Mouse (Mus musculus): ENCODE data around the gene Hoxc10. TPM values are rescaled to one million over a fixed set of nuclear protein-coding genes. Genes with fewer than 3 reads are reported as not detected.

Gene Hoxc10
- total RNA-seq, 4 experiments from 2014 or later = not detected

DNA sequence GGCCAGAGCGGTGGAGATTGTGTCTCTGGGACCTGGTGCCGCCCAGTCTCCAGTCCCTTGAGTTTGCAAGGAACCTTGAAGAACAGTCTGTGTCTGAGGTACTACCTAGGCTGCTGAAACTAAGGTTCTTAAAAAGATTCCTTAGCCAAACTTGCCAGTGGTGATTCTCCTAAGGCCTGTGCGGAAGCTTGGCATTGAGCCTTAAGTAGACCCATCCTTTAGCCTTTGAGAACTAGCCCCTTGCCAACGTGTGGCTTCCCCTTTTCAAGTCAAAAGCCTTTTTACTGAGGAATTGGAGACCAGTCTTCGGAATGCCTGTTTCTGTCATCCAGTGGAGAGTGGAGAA, 23.2 kb upstream of the Hoxc10 start:
- DNase-seq (ENCODE audit: low spot score in 2 of 2) = no peak

GRCm38 (mm10) chr15:102945185-102946077, 21.2 kb upstream of the Hoxc10 start:
- DNase-seq (ENCODE audit: low spot score in 2 of 2) = no peak

GRCm38 (mm10) chr15:102947276-102947675, 19.3 kb upstream of the Hoxc10 start:
- DNase-seq (ENCODE audit: low spot score in 2 of 2) = no peak

DNA sequence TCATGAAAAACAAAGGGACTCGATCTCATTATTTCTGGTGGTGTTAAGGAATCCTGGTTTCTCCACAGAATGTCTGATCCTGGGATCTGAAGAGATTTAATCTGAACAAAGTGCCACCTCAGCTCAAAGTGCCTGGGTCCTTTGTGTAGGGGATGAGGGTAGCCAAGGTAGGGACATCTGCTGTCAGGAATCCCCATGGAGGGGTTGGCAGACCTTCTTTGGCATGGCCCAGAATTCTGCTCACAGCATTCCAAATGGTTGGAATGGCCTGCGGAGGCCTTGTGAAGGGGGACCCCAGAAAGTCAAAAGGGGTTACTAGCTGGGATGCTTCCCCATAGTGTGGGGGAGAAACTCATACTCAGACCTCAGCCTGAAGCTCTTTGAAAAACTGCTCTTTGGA, 17.8 kb upstream of the Hoxc10 start:
- DNase-seq (ENCODE audit: low spot score in 2 of 2) = no peak

- no peak for DNase-seq (ENCODE audit: low spot score in 2 of 2)
Observed at GRCm38 (mm10) chr15:102949696-102950095, 16.9 kb upstream of the Hoxc10 start.

DNA sequence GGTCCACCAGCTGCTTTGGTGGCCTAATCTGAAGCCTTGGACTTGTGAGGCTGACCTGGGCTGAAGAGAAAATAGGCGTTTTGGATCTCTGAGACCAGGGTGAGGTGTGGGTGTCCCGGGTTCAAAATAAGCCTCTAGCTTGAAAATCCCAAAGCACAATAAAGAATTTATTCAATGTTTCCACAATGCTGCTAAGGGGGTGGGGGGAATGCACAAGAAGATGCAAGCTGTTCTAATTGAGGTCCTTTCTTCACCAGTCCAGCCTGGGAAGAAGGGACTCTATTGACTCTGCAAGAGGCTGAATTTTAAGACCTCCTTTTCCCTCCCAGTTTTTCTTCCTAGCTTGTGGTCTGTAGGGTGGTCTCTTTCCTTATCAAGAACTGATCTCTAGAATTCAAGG, 15.7 kb upstream of the Hoxc10 start:
- no peak for DNase-seq (ENCODE audit: low spot score in 2 of 2)

GRCm38 (mm10) chr15:102953561-102953960, 13.0 kb upstream of the Hoxc10 start:
- DNase-seq (ENCODE audit: low spot score in 2 of 2) = no peak

GRCm38 (mm10) chr15:102954192-102955006, 12.2 kb upstream of the Hoxc10 start, which contains the start of gene Hoxc11:
Gene Hoxc11, plus strand, starts transcription at chr15:102954427.
- no peak for DNase-seq (ENCODE audit: low spot score in 2 of 2)

- DNase-seq (ENCODE audit: low spot score in 2 of 2) = no peak
Observed at GRCm38 (mm10) chr15:102955007-102955382, 11.6 kb upstream of the Hoxc10 start.

DNA sequence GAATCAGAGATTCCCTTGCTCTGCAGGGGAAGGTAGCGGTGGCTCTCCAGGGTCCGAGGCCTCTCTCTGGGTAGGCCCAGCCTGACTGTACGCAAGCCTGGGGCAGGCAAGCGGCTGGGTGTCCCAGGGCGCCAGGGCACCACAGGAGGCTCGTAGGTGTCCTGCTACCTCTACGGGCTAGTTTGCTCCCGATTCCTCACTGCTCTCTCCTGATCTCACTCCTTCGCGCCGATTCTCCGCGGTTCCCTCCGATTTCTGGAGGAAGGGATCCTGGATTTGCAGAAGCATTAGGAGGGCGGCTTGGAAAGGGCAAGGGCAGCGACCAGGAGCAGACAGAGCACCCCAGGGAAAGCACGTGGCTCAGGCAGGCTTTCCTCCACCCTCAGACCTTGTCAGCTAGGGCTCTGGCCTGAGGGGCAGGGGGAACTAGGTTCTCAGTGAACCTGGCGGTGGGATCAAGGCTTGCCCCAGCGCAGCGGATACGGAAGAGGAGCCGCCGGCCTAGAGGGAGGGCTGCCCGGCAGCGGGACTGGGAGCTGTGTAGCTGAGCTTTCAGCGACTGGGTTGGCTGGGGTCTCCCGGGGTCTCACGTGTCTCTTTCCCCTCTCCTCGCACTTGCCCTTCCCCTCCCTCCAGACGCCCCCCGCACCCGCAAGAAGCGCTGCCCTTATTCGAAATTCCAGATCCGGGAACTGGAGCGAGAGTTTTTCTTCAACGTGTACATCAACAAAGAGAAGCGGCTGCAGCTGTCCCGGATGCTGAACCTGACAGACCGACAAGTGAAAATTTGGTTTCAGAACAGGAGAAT, 10.6 kb upstream of the Hoxc10 start:
- no peak for DNase-seq (ENCODE audit: low spot score in 2 of 2)

GRCm38 (mm10) chr15:102956906-102957305, 9.7 kb upstream of the Hoxc10 start:
- no peak for DNase-seq (ENCODE audit: low spot score in 2 of 2)

DNA sequence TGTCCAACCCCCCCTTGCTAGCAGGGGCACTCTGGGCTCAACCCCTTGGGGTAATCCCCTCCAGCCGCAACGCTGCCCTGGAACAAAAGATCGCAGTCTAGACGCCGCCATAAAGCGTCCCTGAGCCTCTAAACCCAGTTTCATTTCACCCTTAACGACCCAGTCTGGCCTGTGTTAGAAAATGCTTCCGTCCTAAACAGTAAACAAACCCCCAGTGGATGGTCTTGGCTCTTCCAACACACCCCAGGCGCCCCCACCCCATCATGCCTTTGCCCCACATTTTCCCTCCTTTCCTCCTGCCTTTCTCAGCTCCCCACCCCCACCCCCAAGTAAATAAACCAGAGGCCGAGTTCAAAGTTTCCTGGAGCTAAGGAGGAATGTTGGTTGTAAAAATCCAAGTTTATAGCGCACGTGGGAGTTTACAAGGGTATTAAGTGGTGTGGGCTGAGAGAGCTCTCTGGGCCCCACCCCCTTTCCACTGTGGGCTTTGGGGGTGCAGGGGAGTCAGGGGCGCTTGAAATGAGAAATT, 6.9 kb upstream of the Hoxc10 start:
- DNase-seq (ENCODE audit: low spot score in 2 of 2) = no peak

DNA sequence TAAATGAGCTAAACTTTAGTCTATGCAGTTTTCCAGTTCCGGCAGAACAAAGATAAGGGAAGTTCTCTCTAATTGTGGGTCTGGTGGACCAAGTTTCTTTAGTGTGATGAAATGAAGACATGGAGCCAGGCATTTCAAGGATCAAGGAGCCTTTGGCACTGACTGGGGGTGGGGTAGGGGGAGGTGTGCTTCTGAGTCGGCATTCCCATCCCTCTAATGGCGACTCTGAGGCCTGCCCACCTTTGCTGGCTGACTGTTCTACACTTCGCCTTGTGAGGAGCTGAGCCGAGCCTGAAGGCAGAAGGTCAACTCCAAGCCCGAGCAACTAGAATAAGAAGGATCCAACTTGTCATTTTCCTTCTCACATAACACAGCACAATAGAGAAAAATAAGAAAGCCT, 4.9 kb upstream of the Hoxc10 start:
- no peak for DNase-seq (ENCODE audit: low spot score in 2 of 2)

- DNase-seq (ENCODE audit: low spot score in 2 of 2) = no peak
Observed at GRCm38 (mm10) chr15:102962492-102962891, 4.1 kb upstream of the Hoxc10 start.

DNA sequence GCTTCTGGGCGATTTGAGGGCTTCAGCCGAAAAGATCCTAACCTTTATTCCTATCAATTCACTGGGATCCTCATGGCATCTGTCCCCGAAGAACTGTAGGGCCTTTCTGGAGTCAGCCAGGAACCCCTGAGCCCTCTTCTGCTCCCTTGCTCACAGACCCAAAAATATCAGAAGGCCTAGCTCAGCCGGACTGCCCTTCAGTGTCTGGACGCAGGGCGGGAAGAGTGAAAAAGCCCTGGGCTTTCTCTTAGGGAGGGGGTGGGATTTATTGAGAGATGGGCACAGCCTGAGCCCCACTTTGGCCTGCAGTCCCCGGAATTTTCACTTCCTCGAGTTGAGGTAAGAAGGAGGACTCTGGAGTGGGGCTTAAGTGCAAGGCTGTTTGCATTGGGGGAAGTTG, 3.3 kb upstream of the Hoxc10 start:
- DNase-seq (ENCODE audit: low spot score in 2 of 2) = no peak

- DNase-seq (ENCODE audit: low spot score in 2 of 2) = no peak
Observed at GRCm38 (mm10) chr15:102963671-102964640, 2.6 kb upstream of the Hoxc10 start.

GRCm38 (mm10) chr15:102965003-102965891, 1.3 kb upstream of the Hoxc10 start:
- DNase-seq (ENCODE audit: low spot score in 2 of 2) = no peak

- no peak for DNase-seq (ENCODE audit: low spot score in 2 of 2)
Observed at GRCm38 (mm10) chr15:102965892-102966775, 462 bp upstream of the Hoxc10 start.

- no peak for DNase-seq (ENCODE audit: low spot score in 2 of 2)
Observed at GRCm38 (mm10) chr15:102967312-102967510, 615 bp downstream of the Hoxc10 start, which contains the start of gene Hoxc5. Gene Hoxc5, plus strand, starts transcription at chr15:102967443.
